Mouse (Mus musculus) midbrain, embryonic 16.5 days (tissue): ENCODE measurements at regions not wholly inside any gene's neighbourhood (a gene's known extent, or its start where the extent isn't known, plus 50 kb on each side); places are given as distances from the start of the nearest gene placed in this dataset.

Experiments used
- ATAC-seq: fragments of 200-750 bp; cut with Nextera tagmentation; 2 replicates; pipeline ENCODE4 v1.8.0; 2017; ENCODE audit warnings: moderate TSS enrichment
- H3K27ac ChIP-seq: fragments of 300-500 bp; sonication (generic); 2 replicates; pipeline ENCODE4 v1.5.1; 2014; ENCODE audit warnings: mild to moderate bottlenecking, low read length, mixed read lengths
- H3K27me3 ChIP-seq: fragments of 300-500 bp; sonication (generic); 2 replicates; pipeline ENCODE4 v1.6.1; 2014; ENCODE audit warnings: low read depth, low read length, mixed read lengths; ENCODE audit not compliant: control insufficient read depth, insufficient read depth
- H3K36me3 ChIP-seq: fragments of 300-500 bp; sonication (generic); 2 replicates; pipeline ENCODE4 v1.6.1; 2014; ENCODE audit warnings: mild to moderate bottlenecking, low read length, moderate library complexity, mixed read lengths; ENCODE audit not compliant: control insufficient read depth, insufficient read depth
- H3K4me1 ChIP-seq: fragments of 300-500 bp; sonication (generic); 2 replicates; pipeline ENCODE4 v1.6.1; 2014; ENCODE audit warnings: mild to moderate bottlenecking, low read length, mixed read lengths; ENCODE audit not compliant: control insufficient read depth, insufficient read depth
- H3K4me2 ChIP-seq: fragments of 300-500 bp; sonication (generic); 2 replicates; pipeline ENCODE4 v1.6.1; 2014; ENCODE audit warnings: mild to moderate bottlenecking, low read length, mixed read lengths
- H3K4me3 ChIP-seq: fragments of 300-500 bp; sonication (generic); 2 replicates; pipeline ENCODE4 v1.5.1; 2014; ENCODE audit warnings: low read depth, mild to moderate bottlenecking, low read length, moderate library complexity, mixed read lengths
- H3K9ac ChIP-seq: fragments of 300-500 bp; sonication (generic); 2 replicates; pipeline ENCODE4 v1.6.1; 2014; ENCODE audit warnings: low read depth, low read length, mixed read lengths
- H3K9me3 ChIP-seq: fragments of 300-500 bp; sonication (generic); replicated peaks from 2 replicates; pipeline ENCODE4 v1.6.1; 2014; ENCODE audit warnings: mild to moderate bottlenecking, low read length, mixed read lengths; ENCODE audit not compliant: control insufficient read depth, poor library complexity, severe bottlenecking
- WGBS: fragments of 180-500 bp; shearing (Covaris S2); extraction: QIAGEN DNeasy Blood & Tissue Kit; methylation state at CpG from one replicate; pipeline ENCODE4 v1.1.7; 2014; 5-methylcytosine and 5-hydroxymethylcytosine counted together

DNA sequence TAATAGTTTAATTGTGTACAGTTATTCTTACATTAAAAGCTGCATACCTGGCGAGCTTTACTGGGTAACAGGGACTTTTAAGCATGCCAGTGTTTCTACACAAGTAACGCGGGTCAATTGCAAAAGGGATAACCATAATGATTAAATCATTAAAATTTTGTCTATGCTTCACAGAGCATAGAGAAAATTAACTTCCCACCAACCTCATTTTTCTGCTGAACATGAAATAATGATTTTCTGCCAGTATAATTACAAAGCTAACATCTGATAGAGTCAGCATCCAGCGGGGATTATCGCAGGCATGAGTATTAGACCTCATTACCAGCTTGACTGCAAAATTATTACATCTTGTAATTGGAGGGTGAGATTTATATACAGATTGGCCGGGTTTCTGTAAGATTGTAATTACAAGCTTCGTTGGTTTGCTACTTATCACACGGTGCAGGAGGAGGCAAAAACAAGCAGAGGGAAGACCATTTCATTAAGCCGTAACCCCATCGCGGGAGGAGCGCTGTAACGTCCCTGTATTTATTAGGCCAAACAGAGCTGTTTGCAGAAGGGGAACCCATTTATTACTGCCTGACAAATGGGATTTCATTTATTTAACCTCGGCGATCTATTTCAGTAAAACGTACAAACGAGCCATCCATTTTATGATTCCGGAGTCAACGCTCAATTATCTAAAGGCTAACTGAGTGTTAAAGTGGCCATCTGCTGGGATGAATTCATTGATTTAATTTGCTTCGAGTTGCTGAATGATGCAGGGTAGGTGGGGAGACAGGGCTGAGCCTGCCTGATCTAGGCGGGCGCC, 143.3 kb upstream of the Irx4 start:
- ATAC-seq = peak; percentile 96
- 17% methylated on average over 22 of the region's 22 CpGs for WGBS

DNA sequence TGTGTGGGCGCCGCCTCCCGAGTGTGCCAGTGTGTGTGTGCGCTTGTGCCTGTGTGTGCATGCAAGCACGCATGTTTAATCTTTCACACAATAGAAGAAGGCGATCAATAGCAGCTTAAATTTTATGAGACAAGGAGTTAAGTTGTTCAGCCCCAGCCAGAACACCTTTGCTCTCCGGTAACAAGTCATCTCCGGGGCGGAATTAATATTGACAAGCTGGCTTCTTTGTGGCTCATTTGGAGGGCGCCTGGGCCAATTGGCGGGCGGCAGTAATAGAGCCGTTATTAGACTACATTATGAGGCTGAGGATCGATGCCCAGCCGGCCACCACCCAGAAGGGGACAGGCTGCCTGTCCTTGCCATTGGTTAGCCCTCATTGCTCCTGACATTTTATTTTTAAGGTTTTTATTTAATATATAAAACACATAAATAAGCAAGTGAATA, 142.6 kb upstream of the Irx4 start:
- no peaks in the 10 kb centered on the region for H3K36me3 ChIP-seq
- H3K4me2 ChIP-seq = peak overlapping the region; percentile 58
- peaks cover 16% of the 10 kb centered on the region; the same call in 1 of the 2 replicates for H3K4me1 ChIP-seq
- ATAC-seq = peak; percentile 66
- H3K9ac ChIP-seq = peak overlapping the region; percentile 56
- H3K9me3 ChIP-seq = no peaks in the 10 kb centered on the region
- WGBS = 17% methylated on average over 15 of the region's 15 CpGs
- H3K27me3 ChIP-seq = peaks cover 2% of the 10 kb centered on the region; the same call in 1 of the 2 replicates
- H3K27ac ChIP-seq = peak overlapping the region; percentile 76
- peak overlapping the region; percentile 32 for H3K4me3 ChIP-seq

More for the DNA sequence above, 143.3 kb upstream of the Irx4 start:
- no peaks in the 10 kb centered on the region for H3K36me3 ChIP-seq
- H3K27me3 ChIP-seq = peaks cover 2% of the 10 kb centered on the region; the same call in 1 of the 2 replicates
- peak overlapping the region; percentile 76 for H3K27ac ChIP-seq
- H3K9ac ChIP-seq = peak overlapping the region; percentile 56
- no peaks in the 10 kb centered on the region for H3K9me3 ChIP-seq
- H3K4me1 ChIP-seq = peaks cover 16% of the 10 kb centered on the region; the same call in 1 of the 2 replicates
- peak overlapping the region; percentile 58 for H3K4me2 ChIP-seq
- H3K4me3 ChIP-seq = peak overlapping the region; percentile 32

GRCm38 (mm10) chr13:73122945-73123344, 137.3 kb upstream of the Irx4 start:
- WGBS = 100% methylated on average over 1 of the region's 1 CpGs
- Histone ChIP-seq H3K27ac (no peak overlapping the region), H3K4me1 (peaks cover 1% of the 10 kb centered on the region; the same call in 1 of the 2 replicates), H3K9me3 (no peaks in the 10 kb centered on the region), H3K4me3 (no peak overlapping the region), H3K4me2 (no peak overlapping the region), H3K27me3 (no peaks in the 10 kb centered on the region), H3K9ac (no peak overlapping the region), H3K36me3 (no peaks in the 10 kb centered on the region)
- no peak for ATAC-seq

DNA sequence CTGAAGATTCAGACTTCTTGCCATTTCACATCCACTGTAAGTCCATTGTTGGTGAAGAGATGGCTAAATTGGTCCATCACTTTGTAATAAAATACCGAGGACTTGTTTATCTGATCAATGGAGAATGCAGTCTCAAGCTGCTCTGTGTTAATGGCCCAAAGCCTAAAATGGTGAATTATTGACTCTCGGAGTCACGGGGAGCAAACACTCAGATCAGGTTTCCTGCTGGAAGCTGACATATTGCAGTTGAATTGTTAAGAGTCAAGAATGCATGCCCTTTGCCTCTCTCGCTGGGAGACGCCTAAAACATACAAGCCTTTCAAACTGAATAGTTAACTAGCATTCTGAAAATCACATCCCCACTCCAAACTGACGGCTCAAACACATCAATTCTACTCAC, 129.0 kb upstream of the Irx4 start:
- 65% methylated on average over 6 of the region's 6 CpGs for WGBS
- no peak overlapping the region for H3K4me2 ChIP-seq
- no peak overlapping the region for H3K4me3 ChIP-seq
- H3K36me3 ChIP-seq = no peaks in the 10 kb centered on the region
- no peaks in the 10 kb centered on the region for H3K27me3 ChIP-seq
- no peaks in the 10 kb centered on the region for H3K9me3 ChIP-seq
- H3K9ac ChIP-seq = no peak overlapping the region
- ATAC-seq = no peak
- H3K4me1 ChIP-seq = no peaks in the 10 kb centered on the region
- no peak overlapping the region for H3K27ac ChIP-seq

DNA sequence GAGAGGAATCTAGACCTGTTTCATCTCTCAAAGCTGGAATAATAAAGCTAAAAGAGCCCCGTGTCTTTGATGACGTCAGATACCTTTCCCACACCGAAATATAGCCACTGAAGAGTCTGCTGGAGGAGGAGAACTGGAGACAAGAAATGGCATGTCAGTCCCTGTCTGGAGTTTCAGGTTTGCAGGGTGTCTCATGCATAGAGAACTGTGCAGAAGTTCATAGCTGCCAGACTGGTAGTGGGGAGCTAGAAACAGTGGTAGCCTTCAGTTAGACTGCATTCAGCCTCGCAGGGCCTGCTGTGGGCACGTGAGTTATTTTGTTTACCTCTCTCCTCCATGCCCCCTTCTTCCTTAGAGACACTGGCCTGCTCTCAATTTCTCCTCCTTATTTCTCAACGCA, 127.5 kb upstream of the Irx4 start:
- 83% methylated on average over 6 of the region's 6 CpGs for WGBS
- no peak overlapping the region for H3K4me3 ChIP-seq

DNA sequence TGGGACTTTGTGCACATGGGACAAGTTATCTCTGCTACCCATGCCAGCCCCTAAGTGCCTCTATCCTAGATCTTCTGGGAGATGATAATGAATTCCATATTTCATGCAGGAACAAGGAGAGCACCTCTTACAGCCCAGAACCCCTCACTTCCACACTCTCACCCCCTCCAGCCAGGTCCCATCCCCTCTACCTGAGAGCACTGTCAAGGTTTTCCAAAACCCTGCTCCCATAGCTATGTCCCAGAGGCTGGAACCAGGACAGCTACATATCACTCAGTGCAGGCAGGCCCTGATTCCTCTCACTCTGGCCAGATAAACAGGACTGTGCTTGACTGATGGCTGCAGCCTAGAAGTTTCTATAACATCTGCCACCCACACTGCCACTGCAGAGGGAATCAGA, 125.3 kb upstream of the Irx4 start:
- Histone ChIP-seq H3K4me3 (no peak overlapping the region), H3K4me2 (no peak overlapping the region), H3K4me1 (no peaks in the 10 kb centered on the region), H3K27me3 (no peaks in the 10 kb centered on the region), H3K27ac (no peak overlapping the region), H3K9me3 (no peaks in the 10 kb centered on the region; the same call in 1 of the 2 replicates), H3K36me3 (no peaks in the 10 kb centered on the region), H3K9ac (no peak overlapping the region)
- ATAC-seq = no peak

More for the DNA sequence above, 127.5 kb upstream of the Irx4 start:
- ATAC-seq = no peak
- Histone ChIP-seq H3K4me1 (no peaks in the 10 kb centered on the region), H3K27me3 (no peaks in the 10 kb centered on the region), H3K9ac (no peak overlapping the region), H3K9me3 (no peaks in the 10 kb centered on the region; the same call in 1 of the 2 replicates), H3K4me2 (no peak overlapping the region), H3K27ac (no peak overlapping the region), H3K36me3 (no peaks in the 10 kb centered on the region)

DNA sequence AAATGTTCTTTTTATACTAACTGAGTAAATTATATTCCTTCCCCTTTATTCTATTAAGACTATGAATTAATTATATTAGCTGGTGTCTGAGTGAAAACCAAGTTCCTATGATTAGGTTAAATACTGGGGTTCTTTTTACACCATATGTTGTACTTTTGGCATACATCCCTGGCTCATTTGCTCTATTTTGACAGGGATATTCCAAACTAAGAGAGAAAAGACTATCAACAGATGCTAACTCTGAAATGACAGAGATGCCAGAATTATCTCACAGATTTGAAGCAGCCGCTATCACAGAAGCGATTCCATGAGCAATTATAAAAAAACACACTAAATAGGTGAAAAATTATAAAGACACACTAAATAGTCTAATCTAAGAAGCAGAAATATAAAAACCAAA, 119.0 kb upstream of the Irx4 start:
- no peak overlapping the region for H3K4me2 ChIP-seq
- H3K27me3 ChIP-seq = no peaks in the 10 kb centered on the region
- 95% methylated on average over 2 of the region's 2 CpGs for WGBS
- H3K9ac ChIP-seq = no peak overlapping the region
- ATAC-seq = no peak
- no peak overlapping the region for H3K27ac ChIP-seq
- H3K4me3 ChIP-seq = no peak overlapping the region
- H3K36me3 ChIP-seq = no peaks in the 10 kb centered on the region
- no peaks in the 10 kb centered on the region; the same call in 1 of the 2 replicates for H3K9me3 ChIP-seq
- no peaks in the 10 kb centered on the region for H3K4me1 ChIP-seq

- H3K4me3 ChIP-seq = no peak overlapping the region
- no peak overlapping the region for H3K4me2 ChIP-seq
- ATAC-seq = no peak
- WGBS = 89% methylated on average over 7 of the region's 7 CpGs
- H3K9ac ChIP-seq = no peak overlapping the region
- 0 out of 2 replicates have a peak, but pooled peaks cover 3% of the 10 kb centered on the region for H3K27me3 ChIP-seq
- no peaks in the 10 kb centered on the region for H3K36me3 ChIP-seq
- H3K27ac ChIP-seq = no peak overlapping the region
- no peaks in the 10 kb centered on the region for H3K9me3 ChIP-seq
- peaks cover 10% of the 10 kb centered on the region for H3K4me1 ChIP-seq
Observed at GRCm38 (mm10) chr13:73158016-73158415, 102.3 kb upstream of the Irx4 start.

DNA sequence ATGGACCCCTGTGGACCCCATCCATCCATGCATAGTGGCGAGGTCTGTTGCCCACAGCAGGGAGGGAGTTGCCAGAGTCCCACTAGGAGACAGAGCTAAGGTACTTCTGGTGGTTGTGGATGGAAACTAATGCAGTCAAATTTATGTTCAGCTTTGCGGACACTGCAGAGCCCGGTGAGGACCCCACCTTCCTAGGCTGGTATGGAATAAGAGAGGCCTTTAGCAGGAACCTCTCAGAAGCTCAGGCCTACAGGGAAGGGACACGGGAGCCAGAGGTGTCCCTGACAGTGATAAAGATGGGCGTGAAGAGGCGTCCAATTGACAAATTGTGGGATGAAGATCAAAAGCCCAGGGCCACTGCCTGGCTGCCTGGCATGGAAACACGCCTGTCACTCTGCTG, 100.8 kb upstream of the Irx4 start:
- Histone ChIP-seq H3K4me2 (peak overlapping the region; percentile 74), H3K4me3 (no peak overlapping the region), H3K36me3 (no peaks in the 10 kb centered on the region), H3K9me3 (no peaks in the 10 kb centered on the region), H3K27ac (no peak overlapping the region), H3K27me3 (peaks cover 3% of the 10 kb centered on the region; the same call in 1 of the 2 replicates), H3K9ac (peak overlapping the region; percentile 57; the same call in 1 of the 2 replicates), H3K4me1 (peaks cover 10% of the 10 kb centered on the region)
- ATAC-seq = peak; percentile 4; the same call in 1 of the 2 replicates
- WGBS = 35% methylated on average over 7 of the region's 7 CpGs
